Mouse (Mus musculus) MEL (cell line): ENCODE data around the gene Syt9. TPM values are rescaled to one million over a fixed set of nuclear protein-coding genes. Genes with fewer than 3 reads are reported as not detected.
"Not testable (repeated sequence)": the region's sequence is repeated elsewhere in the genome, so short reads cannot be mapped to it uniquely, and the experiment has no call there.

Experiments
- DNase-seq: peaks from one replicate; pipeline ENCODE4 v3.0.0; 2011; ENCODE audit warnings: low read depth, low spot score
- H3K27ac ChIP-seq: 2 replicates; pipeline ENCODE4 v1.5.1; 2012; ENCODE audit warnings: low read depth, mild to moderate bottlenecking, control low read depth, low read length, moderate library complexity; ENCODE audit not compliant: control insufficient read depth
- H3K27me3 ChIP-seq, 2 experiments: fragments of 150-350 bp in 1 of 2; sonication (generic) in 1 of 2; 2 replicates each; pipeline ENCODE4 v1.6.1; 2012; ENCODE audit warnings: low read length in 2 of 2, mild to moderate bottlenecking in 2 of 2, improper control_type of control experiment in 1 of 2, moderate library complexity in 1 of 2; ENCODE audit not compliant: insufficient read depth in 2 of 2, control insufficient read depth in 1 of 2
- H3K36me3 ChIP-seq, 2 experiments: 2 replicates each; pipeline ENCODE4 v1.6.1; 2012 to 2014; ENCODE audit warnings: low read length in 2 of 2, improper control_type of control experiment in 1 of 2, inconsistent platforms in 1 of 2, mild to moderate bottlenecking in 1 of 2; ENCODE audit not compliant: insufficient read depth in 2 of 2, control insufficient read depth in 1 of 2
- H3K4me1 ChIP-seq, 2 experiments: fragments of 150-350 bp in 1 of 2; sonication (generic) in 1 of 2; 2 replicates each; pipeline ENCODE4 v1.6.1; 2012; ENCODE audit warnings: low read length in 2 of 2, improper control_type of control experiment in 1 of 2, mild to moderate bottlenecking in 1 of 2; ENCODE audit not compliant: insufficient read depth in 2 of 2, control insufficient read depth in 1 of 2
- H3K4me3 ChIP-seq, 2 experiments: fragments of 150-350 bp in 1 of 2; sonication (generic) in 1 of 2; 2 replicates each; pipeline ENCODE4 v1.5.1; 2012; ENCODE audit warnings: low read depth in 2 of 2, low read length in 2 of 2, mild to moderate bottlenecking in 2 of 2, moderate library complexity in 2 of 2, control low read depth in 1 of 2, improper control_type of control experiment in 1 of 2; ENCODE audit not compliant: control insufficient read depth in 1 of 2, insufficient read depth in 1 of 2
- H3K79me2 ChIP-seq: 2 replicates; pipeline ENCODE4 v1.6.1; 2012; ENCODE audit warnings: mild to moderate bottlenecking, low read length, moderate library complexity; ENCODE audit not compliant: control insufficient read depth, poor library complexity, insufficient read depth
- H3K9ac ChIP-seq: 2 replicates; pipeline ENCODE4 v1.6.1; 2012; ENCODE audit warnings: low read depth, mild to moderate bottlenecking, control low read depth, low read length, moderate library complexity; ENCODE audit not compliant: control insufficient read depth, poor library complexity, severe bottlenecking
- H3K9me3 ChIP-seq: fragments of 150-350 bp; sonication (generic); replicated peaks from 2 replicates; pipeline ENCODE4 v1.6.1; 2012; ENCODE audit warnings: mild to moderate bottlenecking, low read length, improper control_type of control experiment, moderate library complexity; ENCODE audit not compliant: insufficient read depth
- CHD1 ChIP-seq: IDR thresholded peaks from 2 replicates; pipeline ENCODE4 v1.6.1; 2012; ENCODE audit warnings: low read depth, mild to moderate bottlenecking, inconsistent platforms, low read length, improper control_type of control experiment
- GABPA ChIP-seq: IDR thresholded peaks from 2 replicates; pipeline ENCODE4 v1.6.1; 2012; ENCODE audit warnings: low read depth, mild to moderate bottlenecking, inconsistent platforms, low read length, improper control_type of control experiment, moderate library complexity
- JUND ChIP-seq: IDR thresholded peaks from 2 replicates; pipeline ENCODE4 v1.6.1; 2011; ENCODE audit warnings: low read depth, mild to moderate bottlenecking, improper control_type of control experiment, low read length
- KAT2A ChIP-seq: conservative IDR thresholded peaks from 2 replicates; pipeline ENCODE4 v1.6.1; 2012; ENCODE audit warnings: low read depth, low read length, improper control_type of control experiment, inconsistent platforms
- MEF2A ChIP-seq: IDR thresholded peaks from 2 replicates; pipeline ENCODE4 v1.6.1; 2014; ENCODE audit warnings: low read depth, mild to moderate bottlenecking, inconsistent platforms, low read length, improper control_type of control experiment; ENCODE audit not compliant: poor library complexity, insufficient replicate concordance, severe bottlenecking; ENCODE audit errors: extremely low read depth
- MXI1 ChIP-seq: IDR thresholded peaks from 2 replicates; pipeline ENCODE4 v1.6.1; 2011; ENCODE audit warnings: mild to moderate bottlenecking, low read depth, low read length, improper control_type of control experiment
- MYB ChIP-seq: IDR thresholded peaks from 2 replicates; pipeline ENCODE4 v1.6.1; 2011; ENCODE audit warnings: mild to moderate bottlenecking, low read depth, low read length, improper control_type of control experiment
- MYC ChIP-seq: IDR thresholded peaks from 2 replicates; pipeline ENCODE4 v1.6.1; 2011; ENCODE audit warnings: low read depth, mild to moderate bottlenecking, low read length, improper control_type of control experiment, moderate library complexity
- RAD21 ChIP-seq: IDR thresholded peaks from 2 replicates; pipeline ENCODE4 v1.6.1; 2011; ENCODE audit warnings: mild to moderate bottlenecking, low read depth, low read length, improper control_type of control experiment
- TAL1 ChIP-seq: IDR thresholded peaks from 2 replicates; pipeline ENCODE4 v1.6.1; 2012; ENCODE audit warnings: mild to moderate bottlenecking, inconsistent platforms, low read length, moderate library complexity, mixed read lengths
- UBTF ChIP-seq: IDR thresholded peaks from 2 replicates; pipeline ENCODE4 v1.6.1; 2012; ENCODE audit warnings: low read depth, mild to moderate bottlenecking, inconsistent platforms, low read length, improper control_type of control experiment, moderate library complexity, borderline replicate concordance; ENCODE audit not compliant: insufficient read depth
- USF1 ChIP-seq: IDR thresholded peaks from 2 replicates; pipeline ENCODE4 v1.6.1; 2014; ENCODE audit warnings: low read depth, mild to moderate bottlenecking, inconsistent platforms, low read length, improper control_type of control experiment, moderate library complexity
- ZNF384 ChIP-seq: IDR thresholded peaks from 2 replicates; pipeline ENCODE4 v1.6.1; 2012; ENCODE audit warnings: low read depth, mild to moderate bottlenecking, inconsistent platforms, low read length, improper control_type of control experiment
- polyA plus RNA-seq, 2 experiments: library from polyadenylated mRNA; stranded (reverse) in 1 of 2; unstranded in 1 of 2; fragments of >175 nt in 1 of 2; fragments of >200 nt in 1 of 2; gene quantifications; 2 replicates each; pipeline versions ENCODE4 v1.2.1 to v1.2.4; 2012; ENCODE audit warnings: low replicate concordance in 2 of 2, low read depth in 1 of 2; ENCODE audit not compliant: insufficient read length in 2 of 2, insufficient read depth in 1 of 2, missing spikeins in 1 of 2
- total RNA-seq: library from RNA; depleted of rRNA; stranded (reverse); fragments of 300-350 nt; gene quantifications from 2 replicates; pipeline ENCODE4 v1.2.3, GENCODE M21; 2012

The Syt9 gene
- total and polyA plus RNA-seq, 3 experiments: not detected

DNA sequence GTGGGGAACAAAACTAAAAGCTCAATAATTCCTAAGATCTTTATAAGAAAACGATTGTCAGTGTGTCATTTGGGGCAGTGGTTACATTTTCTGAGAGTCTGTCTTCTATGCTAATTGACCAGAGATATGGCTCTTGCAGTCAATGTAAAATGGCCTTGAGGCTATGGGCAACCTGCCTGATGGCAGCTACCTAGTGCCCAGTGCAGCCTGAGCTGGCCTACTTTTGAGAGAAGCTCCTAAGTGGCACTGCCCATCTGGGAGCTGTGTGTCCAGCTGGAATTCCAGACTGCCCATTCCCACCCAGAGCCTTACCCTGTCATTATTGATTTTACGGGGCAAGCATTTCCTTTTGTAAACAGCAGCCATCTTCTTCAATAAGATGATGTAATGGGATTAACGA is 94.6 kb downstream of the Syt9 start:
- H3K4me1 ChIP-seq: no peaks in the 10 kb centered on the region
- no peak overlapping the region for H3K9ac ChIP-seq
- no peaks in the 10 kb centered on the region for H3K9me3 ChIP-seq
- TF ChIP-seq MYB (no peak), CHD1 (no peak), RAD21 (no peak), MXI1 (no peak), TAL1 (no peak), MYC (no peak), UBTF (no peak), MEF2A (no peak), USF1 (no peak)
- no peak overlapping the region for H3K27ac ChIP-seq
- H3K79me2 ChIP-seq: no peaks in the 10 kb centered on the region
- no peak overlapping the region for H3K4me3 ChIP-seq
- H3K27me3 ChIP-seq: no peaks in the 10 kb centered on the region
- no peaks in the 10 kb centered on the region for H3K36me3 ChIP-seq
- DNase-seq: no peak

DNA sequence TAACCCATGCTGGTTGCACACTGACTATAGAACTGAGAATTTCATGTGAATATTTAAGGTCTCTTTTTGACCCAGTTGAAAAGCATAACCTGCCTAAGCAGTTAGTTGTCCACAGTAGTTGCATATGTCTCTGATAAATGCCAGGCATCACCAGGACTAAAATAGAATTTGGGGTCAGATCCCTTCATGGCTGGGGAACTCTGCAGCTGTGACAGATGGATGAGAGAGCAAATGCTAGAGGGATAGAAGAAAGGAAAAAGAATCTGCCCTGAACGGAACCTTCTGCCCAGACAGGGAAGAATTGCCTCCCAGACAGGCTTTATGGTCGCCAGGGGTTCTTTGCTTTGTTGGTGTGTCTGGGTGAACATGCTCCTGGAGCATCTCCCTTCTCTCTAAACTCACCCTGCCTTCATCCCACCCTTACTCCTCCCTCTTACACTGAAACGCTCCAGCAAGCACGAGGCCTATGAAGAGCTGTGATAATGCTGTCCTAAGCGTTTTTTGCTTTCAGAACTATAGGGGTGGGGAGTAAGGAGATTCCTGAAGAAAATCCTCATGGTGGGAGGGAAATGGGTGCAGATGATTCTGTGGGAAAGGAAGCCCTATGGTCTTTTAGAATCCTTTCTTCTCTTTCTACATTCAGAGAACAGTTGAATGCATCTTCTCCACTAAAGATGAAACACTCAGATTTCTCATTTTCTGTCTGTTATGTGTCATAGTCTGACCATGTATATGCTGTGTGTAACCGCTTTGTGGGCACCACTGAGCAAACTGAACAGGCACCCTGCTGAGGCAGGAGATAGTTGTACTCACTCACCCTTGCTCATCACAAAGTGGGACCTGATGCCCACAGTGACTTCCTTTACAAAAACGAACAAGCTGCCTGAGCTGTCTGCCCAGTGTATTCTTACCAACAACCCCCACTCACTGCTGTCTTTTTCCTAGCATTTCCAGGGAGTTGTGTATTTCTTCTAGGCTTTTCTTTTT is 108.7 kb downstream of the Syt9 start:
- no peaks in the 10 kb centered on the region for H3K9me3 ChIP-seq
- DNase-seq: no peak
- no peaks in the 10 kb centered on the region for H3K27me3 ChIP-seq
- no peaks in the 10 kb centered on the region for H3K79me2 ChIP-seq
- TF ChIP-seq JUND: no peak
- TF ChIP-seq KAT2A: no peak
- TF ChIP-seq ZNF384: no peak
- no peak for TF ChIP-seq GABPA
- H3K9ac ChIP-seq: no peak overlapping the region
- H3K4me1 ChIP-seq: no peaks in the 10 kb centered on the region
- H3K4me3 ChIP-seq: no peak overlapping the region
- H3K27ac ChIP-seq: no peak overlapping the region
- H3K36me3 ChIP-seq: no peaks in the 10 kb centered on the region

DNA sequence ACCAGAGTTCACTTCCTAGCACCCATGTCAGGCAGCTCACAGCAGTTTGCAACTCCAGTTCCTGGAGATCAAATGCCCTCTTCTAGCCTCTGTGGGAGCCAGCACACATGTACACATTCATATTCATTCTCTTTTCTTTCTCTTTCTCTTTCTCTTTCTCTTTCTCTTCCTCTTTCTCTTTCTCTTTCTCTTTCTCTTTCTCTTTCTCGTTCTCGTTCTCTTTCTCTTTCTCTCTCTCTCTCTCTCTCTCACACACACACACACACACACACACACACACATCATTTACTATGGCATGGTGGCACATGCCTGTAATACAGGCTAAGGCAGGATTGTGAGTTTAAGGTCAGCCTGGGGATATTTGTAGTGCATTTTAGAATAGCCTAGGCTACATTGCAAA is 115.2 kb downstream of the Syt9 start:
- H3K4me3 ChIP-seq, H3K79me2 ChIP-seq, H3K9ac ChIP-seq, H3K36me3 ChIP-seq, DNase-seq, H3K27ac ChIP-seq, H3K4me1 ChIP-seq, H3K27me3 ChIP-seq, H3K9me3 ChIP-seq: not testable (repeated sequence)
